Mouse (Mus musculus) layer of hippocampus, postnatal 14 days (tissue): Measurements from ENCODE around the gene Slc25a38. TPM values are rescaled to one million over a fixed set of nuclear protein-coding genes. Genes with fewer than 3 reads are reported as not detected.

Experiments
- DNase-seq, 2 experiments: peaks; one replicate each; pipeline ENCODE4 v3.0.0; 2021 to 2022; ENCODE audit warnings: low spot score in 2 of 2, mixed read lengths in 1 of 2
- long read RNA-seq, 2 experiments: library from polyadenylated mRNA; stranded (forward); transcript quantifications; one replicate each; pipeline ENCODE4 v2.0.0; 2021
- total RNA-seq, 2 experiments: library from RNA; stranded (reverse); gene quantifications; 2 replicates each; pipeline ENCODE4 v1.2.3; 2021

Slc25a38 gene
- total RNA-seq, result 10 to 100 TPM; 25.6 to 25.7 TPM
- long read RNA-seq, experiment 1, transcript Slc25a38-201 (7 exons, 1,791 nt), result major isoform, 25 of 36 reads
- long read RNA-seq, experiment 1, partial matches to known transcripts, result 2 of 36 reads
- long read RNA-seq, experiment 1, other reads (novel, unspliced or antisense), result 7 of 36 reads
- long read RNA-seq, experiment 2, transcript Slc25a38-201 (7 exons, 1,791 nt), result major isoform, 28 of 35 reads
- long read RNA-seq, experiment 2, partial matches to known transcripts, result 4 of 35 reads
- long read RNA-seq, experiment 2, other reads (novel, unspliced or antisense), result 3 of 35 reads

DNA sequence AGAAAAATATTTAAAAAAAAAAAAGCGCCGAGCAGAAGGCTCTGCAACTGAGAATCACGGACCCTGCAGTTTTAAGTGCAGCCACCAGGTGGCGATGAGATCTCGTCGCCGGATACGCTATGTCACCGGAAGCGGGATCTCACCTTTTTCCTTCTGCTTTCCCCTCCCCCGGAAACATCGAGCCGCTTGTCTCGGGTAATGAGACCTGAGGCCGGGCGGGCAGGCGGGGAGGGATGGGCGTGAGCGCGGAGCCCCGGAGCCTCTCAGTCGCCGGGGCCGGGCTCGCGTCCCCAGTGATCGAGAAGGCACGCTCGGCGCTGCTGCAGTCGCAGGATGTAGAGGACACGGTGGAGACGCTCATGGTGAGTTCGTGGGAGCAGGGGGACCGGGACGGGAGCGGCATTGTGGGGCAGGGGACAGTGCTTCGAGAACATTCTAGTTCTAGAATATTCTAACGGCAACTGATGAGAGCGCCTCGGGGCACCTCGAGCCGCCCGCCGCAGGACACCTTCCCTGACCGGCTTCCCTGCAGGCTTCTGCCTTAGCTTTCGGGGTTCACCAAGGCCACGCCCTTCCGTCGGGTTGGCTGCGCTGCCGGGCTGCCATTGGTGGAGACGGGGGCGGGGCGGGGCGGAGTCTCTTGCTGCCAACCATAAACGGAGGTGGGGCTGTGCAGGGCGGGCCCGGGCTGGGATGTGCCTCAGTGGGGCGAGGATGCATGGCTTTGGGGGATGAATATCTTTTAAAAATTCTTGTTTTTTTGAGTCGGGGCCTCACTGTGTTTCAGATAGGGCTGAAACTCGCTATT is at the start of gene Slc25a38:
TSS of gene Slc25a38 (plus strand) at position 164 of the 808 bp plus-strand sequence.
- peak; percentile 94 to 96 for DNase-seq

DNA sequence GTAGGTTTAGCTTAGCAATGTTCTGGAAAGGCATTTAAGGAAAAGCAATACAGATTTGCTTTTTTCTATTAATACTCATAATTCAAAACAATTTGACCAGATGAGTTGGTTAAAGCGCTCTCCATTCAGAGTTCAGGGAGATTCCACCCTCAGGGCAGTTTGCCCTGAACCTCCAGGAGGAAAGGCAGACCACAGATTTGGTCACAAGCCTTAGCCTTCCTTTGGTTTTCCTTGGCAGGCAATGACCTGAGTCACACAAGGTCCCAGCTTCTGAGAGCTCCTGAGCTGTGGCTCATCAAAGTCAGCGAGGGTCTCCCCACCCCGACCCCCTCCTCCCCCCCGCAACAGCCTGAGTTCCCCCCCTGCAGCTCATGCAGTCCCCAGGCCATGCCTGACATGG is 45.9 kb upstream of the Slc25a38 start:
- DNase-seq, result no peak

DNA sequence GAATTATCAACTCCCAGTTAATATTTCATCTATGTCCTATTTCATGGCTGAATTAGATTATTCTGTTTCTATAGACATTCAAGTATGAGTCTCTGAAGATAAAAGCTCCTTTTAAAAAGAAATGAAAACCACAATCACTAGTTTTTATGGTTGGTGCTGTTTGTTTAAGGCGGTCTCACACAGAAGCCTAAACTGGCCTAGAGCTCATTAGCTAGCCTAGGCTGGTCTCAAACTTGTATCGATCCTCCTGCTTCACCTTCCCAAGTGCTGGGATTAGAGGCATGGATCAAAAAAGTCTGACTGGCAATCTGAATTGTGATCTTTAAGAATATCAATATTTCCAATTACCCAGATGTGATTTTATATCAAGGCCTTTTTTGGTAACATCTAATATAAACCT is 42.6 kb upstream of the Slc25a38 start:
- DNase-seq, result no peak

DNA sequence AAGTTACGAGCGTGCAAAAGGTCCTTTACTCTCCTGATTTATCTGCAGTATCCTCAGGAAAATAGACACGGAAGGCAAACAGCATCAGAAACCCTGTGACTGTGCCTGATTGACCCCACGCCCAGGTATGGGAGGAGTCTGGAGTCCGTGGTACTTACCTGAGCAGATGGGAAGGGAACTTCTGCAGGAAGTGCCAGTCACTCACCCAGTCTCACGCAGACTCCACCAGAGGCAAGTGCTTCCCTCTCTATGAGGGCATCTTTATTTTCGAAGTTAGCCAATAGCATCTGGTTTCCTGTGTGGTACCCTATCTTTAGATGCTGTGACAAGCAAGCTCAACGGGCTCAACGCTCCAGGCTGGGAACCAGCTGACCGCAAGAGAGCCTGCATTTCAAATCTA is 42.1 kb upstream of the Slc25a38 start:
- no peak for DNase-seq

DNA sequence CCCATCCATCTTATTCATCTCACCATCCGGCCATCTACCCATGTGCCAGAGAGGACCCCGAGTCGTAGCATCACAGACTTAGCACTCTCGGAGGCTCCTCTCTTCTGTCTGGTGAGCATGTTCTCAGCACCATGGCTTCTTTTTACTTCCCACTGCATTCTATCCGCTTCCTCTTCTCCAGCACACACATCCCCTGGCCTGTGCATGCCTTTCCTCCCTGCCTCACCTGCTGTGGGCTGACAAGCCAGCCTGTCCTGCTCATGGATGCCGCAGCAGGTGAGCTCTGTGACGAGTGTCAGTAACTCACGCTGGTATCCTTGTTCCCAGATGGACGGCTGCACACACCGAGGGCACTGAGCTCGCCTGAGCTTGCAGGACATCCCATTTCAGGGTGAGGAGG is 40.4 kb upstream of the Slc25a38 start, which contains the start of gene Cx3cr1:
TSS of gene Cx3cr1 (minus strand) at position 101 of the 400 bp plus-strand sequence.
- DNase-seq, result no peak

DNA sequence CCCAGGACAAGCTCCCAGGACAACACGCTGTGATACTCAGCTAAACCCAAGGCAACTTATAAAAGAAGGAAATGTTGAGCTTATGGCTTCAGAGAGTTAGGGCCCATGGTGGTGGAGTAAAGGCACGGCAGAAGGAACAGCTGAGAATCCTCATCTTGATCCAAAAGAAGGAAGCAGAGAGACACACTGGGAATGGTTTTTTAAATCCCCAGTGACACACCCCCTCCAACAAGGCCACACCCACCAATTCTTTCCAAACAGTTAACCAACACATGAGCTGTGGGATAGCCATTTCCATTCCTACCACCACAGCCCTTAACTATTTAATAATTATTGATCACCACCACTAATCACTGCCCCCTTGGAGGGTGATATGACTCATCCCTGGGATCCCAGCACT is 38.9 kb upstream of the Slc25a38 start:
- DNase-seq, result no peak

DNA sequence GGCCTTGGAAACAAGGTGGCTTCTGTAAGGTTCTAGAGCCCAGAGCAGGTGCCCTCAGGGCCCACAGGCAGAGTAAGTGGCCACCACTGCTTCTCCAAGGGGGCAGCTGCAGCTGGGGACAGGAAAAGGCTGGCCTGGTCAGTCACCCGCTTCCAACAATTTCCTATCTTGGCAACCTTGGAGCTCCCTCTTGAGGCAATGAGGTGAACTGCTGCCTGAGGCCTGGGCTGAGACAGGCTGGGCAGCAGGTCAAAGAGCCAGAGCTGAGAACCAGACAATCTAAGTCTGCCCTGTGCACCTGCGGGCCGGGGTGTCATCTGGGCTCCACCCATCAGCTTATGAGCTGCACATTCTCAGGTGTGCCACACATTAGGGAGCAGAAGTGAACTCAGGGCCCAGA is 37.0 kb upstream of the Slc25a38 start:
- DNase-seq, result peak; percentile 73 to 84

DNA sequence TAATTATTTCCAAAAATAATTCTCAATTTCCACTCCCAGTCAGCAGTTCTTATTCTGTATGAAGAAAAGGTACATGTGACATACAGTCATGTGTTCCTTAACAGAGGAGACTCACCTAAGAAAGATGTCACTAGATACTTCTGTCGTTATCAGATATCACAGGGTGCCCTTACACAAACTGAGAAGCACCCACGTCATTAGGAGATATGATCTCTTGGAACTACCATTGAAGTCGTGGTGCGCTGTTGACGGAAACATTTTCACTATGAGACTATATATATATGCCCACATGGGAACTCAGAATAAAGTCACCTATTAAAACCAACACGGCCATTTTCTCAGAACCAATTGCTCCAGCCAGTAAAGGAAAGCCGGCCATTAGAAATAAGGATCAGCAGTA is 35.7 kb upstream of the Slc25a38 start:
- no peak for DNase-seq

DNA sequence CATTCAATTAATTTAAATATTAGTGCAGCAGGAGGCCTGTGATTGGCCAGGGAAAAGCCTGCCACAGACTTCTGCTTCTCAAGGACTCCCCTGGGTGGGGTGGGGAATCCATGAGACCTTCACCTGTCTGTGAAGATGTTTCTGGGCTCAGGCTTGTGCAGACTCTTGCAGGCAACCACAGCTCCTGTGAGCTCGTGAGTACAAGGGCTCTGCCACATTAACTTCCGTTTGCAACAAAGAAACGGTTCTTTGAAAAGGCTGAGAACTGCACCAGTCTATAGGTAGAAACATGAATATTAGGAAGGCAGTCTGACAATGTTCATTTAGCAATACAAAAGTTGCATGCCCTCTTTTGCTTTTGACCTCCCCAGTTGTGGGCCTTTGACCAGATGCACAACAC is 31.9 kb upstream of the Slc25a38 start:
- no peak for DNase-seq

DNA sequence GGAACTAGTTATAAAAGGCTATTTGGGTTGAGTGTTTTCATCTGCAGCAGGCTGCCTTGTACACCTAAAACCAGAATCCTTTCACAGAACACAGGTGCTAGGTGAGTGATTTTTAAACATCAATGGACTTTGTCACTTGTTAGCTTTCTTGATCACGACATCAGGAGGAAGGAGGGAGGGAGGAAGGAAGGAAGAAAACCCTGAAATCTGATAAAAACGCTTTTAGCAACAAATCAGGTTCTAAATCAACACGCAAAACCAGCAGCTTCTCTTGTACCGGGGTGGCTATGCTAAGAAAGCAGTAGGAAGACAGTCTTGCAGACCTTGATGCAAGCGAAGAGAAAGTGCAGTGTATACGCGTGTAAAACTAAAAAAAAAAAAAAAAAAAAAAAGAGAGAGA is 30.3 kb upstream of the Slc25a38 start:
- no peak for DNase-seq

DNA sequence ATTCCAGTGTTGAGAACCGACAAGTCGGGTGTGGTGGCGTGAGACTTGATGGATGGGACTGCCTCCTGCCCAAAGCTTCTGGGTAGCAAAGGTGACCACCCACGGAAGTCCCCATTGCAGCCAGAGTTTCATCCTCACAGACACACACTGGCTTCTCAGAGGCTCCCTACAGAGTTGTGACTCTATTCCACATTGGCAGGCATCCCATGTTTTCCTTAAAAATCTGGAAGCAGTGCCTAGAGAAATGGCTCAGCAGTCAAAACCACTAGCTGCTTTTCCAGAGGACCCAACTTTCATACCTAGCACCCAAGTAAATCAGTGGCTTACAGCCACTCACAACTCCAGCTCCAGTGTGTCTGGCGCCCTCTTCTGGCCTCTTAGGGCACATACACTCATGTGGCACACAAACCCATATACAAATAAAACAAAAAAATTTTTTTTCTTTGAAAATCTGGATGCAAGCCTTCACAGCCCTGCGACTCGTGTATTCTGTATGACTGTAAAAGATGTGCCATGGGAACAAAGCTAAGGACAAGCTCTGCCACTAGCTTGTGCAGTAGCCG is 29.5 kb upstream of the Slc25a38 start:
- DNase-seq, result peak; percentile 36 to 59

DNA sequence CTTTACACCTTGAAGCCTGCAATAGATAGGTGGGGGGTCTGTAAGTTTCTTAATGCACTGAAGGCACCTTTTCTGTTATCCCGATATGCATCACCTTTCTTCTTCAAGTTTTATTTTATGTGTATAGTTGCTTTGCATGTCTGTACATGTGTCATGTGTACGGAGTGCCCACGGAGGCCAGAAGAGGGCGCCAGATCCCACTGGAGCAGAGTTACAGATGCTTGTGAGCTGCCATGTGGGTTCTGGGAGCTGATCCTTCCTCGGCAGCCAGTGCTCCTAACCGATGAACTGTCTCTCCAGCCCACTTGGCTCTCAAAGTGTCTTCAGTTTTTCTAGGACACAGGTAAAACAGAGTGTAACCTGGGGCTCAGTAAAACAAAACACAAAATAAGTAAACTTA is 28.9 kb upstream of the Slc25a38 start:
- DNase-seq, result no peak

DNA sequence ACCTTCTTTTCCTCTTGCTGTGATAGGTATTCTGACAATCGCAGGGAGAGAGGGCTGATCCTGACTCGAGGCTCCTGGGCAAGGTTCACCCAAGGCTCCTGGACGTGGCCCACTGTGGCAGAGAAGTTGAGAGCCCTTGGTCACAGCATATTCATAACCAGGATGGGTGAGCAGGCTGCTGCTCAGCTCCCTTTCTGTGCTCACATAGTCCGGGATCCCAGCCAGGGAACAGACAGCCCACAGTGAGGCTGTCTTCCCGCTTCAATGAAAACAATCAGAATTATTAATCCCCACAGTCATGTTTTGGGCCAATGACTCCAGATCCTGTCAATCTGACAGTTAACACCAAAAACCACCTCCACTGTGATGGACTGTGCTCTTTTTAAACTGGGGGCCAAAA is 28.2 kb upstream of the Slc25a38 start:
- peak; percentile 65 to 82 for DNase-seq

DNA sequence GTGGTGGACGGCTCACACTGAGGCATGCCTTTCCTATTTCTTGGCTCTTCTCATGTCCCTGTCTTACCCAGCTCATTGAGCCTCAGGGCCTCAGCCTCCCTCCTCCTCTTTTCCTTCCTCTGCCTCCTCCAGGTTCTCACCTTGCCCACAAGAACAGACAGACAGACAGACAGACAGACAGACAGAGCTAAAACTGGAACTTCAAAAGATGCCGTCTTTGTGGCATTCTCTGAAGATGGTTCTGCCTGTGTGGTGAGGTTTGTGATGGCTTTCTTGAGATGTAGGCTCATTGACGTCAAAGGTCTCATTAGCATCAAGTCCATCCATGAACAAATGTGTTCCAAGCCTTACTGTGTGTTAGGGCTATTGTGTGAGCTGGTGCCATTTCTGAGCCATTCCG is 27.5 kb upstream of the Slc25a38 start:
- no peak for DNase-seq

DNA sequence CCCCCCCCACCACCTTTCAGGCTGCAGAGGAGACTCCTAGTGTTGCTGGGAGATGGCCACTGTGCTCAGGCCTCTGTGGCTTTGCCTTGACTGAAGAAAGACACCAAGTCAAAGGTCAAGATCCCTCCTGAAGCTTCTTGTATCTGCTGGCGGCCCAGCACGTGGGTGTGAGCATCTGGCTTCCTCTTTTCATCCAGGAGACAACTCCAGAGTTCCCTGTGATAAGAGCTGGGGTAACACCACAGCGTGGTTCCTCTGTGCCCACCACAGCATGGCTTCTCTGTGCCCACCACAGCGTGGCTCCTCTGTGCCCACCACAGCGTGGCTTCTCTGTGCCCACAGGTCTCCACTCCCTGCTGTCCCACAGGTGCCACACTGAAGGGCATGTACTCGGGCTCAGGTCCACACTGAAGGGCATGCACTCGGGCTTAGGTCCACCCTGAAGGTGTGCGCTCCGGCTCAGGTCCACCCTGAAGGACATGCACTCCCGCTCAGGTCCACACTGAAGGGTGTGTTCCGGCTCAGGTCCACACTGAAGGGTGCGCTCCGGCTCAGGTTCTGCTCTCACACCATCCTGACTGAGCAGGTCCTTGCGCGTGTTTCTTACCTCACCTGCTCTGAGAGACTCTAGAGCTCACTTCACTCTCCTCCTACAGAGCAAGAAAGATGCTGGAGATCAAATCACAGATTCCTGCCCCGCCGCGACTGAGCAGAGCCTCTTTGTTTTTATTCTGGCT is 26.8 kb upstream of the Slc25a38 start:
- no peak for DNase-seq

DNA sequence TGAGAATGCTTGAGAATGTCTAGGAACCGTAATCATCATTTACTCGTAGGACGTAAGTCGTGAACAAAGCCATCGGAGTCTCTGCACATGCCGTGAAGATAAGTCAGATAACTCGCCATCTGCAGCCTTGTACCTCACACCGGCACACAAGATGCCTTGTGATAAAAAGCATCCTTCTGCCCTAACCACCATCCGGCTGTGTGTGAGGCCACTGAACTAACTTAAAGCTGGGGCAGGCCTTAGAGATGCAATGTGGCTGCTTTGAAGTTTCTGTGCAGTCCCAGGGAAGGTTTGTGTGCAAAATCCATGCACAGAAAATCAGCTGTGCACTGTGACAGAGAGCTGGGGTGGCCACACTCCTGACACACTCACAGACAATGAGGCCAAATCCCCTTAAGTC is 25.8 kb upstream of the Slc25a38 start:
- no peak for DNase-seq

DNA sequence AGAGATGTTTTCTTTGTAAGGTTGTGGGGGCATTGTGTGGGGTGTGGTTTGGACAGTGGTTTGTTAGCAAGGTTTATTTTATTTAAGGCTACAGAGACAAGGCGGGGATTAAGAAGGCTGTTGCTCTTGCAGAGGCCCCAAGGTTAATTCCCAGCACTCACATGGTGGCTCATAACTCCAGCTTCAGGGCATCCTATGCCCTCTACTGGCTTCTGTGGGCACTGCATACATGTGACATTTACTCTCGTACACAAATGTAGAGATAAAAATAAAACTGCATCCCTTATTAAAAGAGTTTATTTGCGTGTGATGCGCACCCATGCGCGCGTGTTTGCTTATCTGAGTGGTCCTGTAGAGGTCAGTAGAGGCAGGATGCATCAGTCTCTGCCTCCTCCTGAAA is 21.0 kb upstream of the Slc25a38 start:
- no peak for DNase-seq

DNA sequence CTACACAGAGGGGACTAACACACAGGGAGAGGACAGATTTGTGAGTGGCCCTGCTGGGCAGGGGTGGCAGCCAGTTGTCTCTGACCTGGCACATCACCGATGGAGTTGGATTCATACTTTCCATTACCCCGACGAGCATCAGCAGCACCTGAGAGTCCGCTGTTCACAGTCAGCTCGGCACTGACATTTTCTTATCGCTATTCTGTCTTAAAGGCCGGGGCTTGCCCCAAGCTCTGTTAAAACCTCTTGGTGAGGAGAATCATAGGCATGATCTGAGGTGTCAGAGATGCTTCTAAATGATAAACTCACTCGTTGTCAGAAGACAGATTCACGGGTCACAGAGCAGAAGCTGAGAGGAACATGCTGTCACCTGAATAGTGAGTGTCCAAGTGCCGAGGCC is 19.1 kb upstream of the Slc25a38 start:
- no peak for DNase-seq

DNA sequence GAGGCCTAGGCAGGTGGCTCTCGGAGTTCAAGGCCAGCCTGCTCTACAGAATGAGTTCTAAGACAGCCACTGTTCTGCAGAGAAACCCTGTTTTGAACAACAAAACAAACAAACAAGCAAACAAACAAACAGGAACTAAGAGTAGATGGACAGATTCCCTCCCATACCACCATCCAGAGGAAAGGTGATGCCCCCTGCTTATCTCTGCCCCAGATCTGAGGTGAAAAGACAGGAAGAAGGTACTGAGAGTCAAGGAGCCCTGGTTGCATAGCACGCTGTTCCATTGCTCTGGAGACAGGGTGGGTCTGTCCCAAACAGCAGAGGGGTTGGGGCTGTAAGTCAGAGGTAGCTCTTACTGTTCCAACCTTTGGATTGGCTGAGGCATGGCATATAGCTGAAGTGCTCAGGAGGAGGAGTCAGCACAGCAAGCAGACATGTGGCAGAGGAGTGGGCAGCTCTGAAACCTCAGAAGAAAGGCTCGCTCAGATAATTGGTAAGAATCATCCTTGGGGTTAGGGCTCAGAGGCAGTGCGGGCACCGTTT is 18.4 kb upstream of the Slc25a38 start, which contains the start of gene Ccr8:
TSS of gene Ccr8 (plus strand) at position 419 of the 543 bp plus-strand sequence.
- no peak for DNase-seq

DNA sequence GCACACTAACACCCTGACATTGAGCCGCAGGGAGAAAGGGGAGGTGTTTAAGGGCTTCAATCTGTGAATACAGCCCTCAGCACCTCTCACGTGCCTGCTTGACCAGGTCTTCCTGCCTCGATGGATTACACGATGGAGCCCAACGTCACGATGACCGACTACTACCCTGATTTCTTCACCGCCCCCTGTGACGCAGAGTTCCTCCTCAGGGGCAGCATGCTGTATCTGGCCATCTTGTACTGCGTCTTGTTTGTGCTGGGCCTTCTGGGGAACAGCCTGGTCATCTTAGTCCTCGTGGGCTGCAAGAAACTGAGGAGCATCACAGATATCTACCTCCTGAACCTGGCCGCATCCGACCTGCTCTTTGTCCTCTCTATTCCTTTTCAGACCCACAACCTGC is 16.5 kb upstream of the Slc25a38 start:
- no peak for DNase-seq

DNA sequence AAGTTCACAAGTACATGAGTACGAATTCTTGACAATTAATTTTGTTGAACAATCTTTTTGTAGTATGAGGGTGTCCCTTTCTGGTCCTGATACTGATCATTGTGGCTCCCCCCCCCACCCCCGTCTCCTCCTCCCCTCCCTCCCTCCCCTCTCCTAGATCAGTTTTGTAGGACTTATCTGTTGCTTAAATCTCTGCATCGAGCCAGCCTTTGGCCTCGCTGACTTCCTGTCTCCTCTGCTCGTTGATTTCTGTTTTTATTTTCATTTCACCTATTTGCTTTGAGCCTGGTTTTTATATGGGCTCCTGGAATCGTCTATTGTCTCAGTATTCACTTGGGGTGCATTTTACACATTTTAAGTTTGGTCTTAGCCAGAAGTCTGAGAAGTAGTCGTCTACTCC is 14.3 kb upstream of the Slc25a38 start:
- DNase-seq, result no peak
